Mouse (Mus musculus) heart, embryonic 10.5 days (tissue): ENCODE results near the gene E2f7. TPM values are rescaled to one million over a fixed set of nuclear protein-coding genes. Genes with fewer than 3 reads are reported as not detected.
"Not testable (repeated sequence)": the region's sequence is repeated elsewhere in the genome, so short reads cannot be mapped to it uniquely, and the experiment has no call there.

Source experiments
- DNase-seq: peaks from one replicate; pipeline ENCODE4 v3.0.0-alpha.2; 2017; ENCODE audit warnings: low spot score
- H3K27ac ChIP-seq: fragments of 300-500 bp; sonication (generic); 2 replicates; pipeline ENCODE4 v1.5.1; 2016; ENCODE audit warnings: mild to moderate bottlenecking
- H3K27me3 ChIP-seq: fragments of 300-500 bp; sonication (generic); 2 replicates; pipeline ENCODE4 v1.6.1; 2016; ENCODE audit warnings: mild to moderate bottlenecking; ENCODE audit not compliant: poor library complexity, insufficient read depth, severe bottlenecking
- H3K36me3 ChIP-seq: fragments of 300-500 bp; sonication (generic); 2 replicates; pipeline ENCODE4 v1.6.1; 2016; ENCODE audit warnings: mild to moderate bottlenecking, moderate library complexity
- H3K4me1 ChIP-seq: fragments of 300-500 bp; sonication (generic); 2 replicates; pipeline ENCODE4 v1.6.1; 2016; ENCODE audit warnings: mild to moderate bottlenecking
- H3K4me3 ChIP-seq: fragments of 300-500 bp; sonication (generic); 2 replicates; pipeline ENCODE4 v1.5.1; 2016; ENCODE audit warnings: mild to moderate bottlenecking, moderate library complexity
- H3K9me3 ChIP-seq: fragments of 300-500 bp; sonication (generic); 2 replicates; pipeline ENCODE4 v1.6.1; 2016; ENCODE audit warnings: mild to moderate bottlenecking, moderate library complexity
- WGBS: fragments of 180-500 bp; shearing (Covaris S2); methylation state at CpG from one replicate; pipeline ENCODE4 v1.1.7; 2016; 5-methylcytosine and 5-hydroxymethylcytosine counted together
- polyA plus RNA-seq: library from polyadenylated mRNA; unstranded; fragments of >200 nt; fragmentation: Nextera tagmentation; extraction: Ambion mirVana; gene quantifications from 2 replicates; pipeline ENCODE4 v1.2.1, GENCODE M21; 2016

The E2f7 gene
- polyA plus RNA-seq, 1 experiment from 2014 or later, result 32.4 TPM

GRCm38 (mm10) chr10:110749510-110750305 lies 4.5 kb downstream of the E2f7 start:
- H3K4me3 ChIP-seq, result no peak overlapping the region
- H3K4me1 ChIP-seq, result peaks cover 12% of the 10 kb centered on the region
- H3K27ac ChIP-seq, result no peak overlapping the region
- 92% methylated on average over 9 of the region's 9 CpGs for WGBS
- no peak for DNase-seq
- H3K27me3 ChIP-seq, result no peaks in the 10 kb centered on the region
- no peaks in the 10 kb centered on the region for H3K9me3 ChIP-seq
- H3K36me3 ChIP-seq, result peaks cover 69% of the 10 kb centered on the region

GRCm38 (mm10) chr10:110752849-110753248 lies 7.6 kb downstream of the E2f7 start:
- Histone ChIP-seq H3K9me3 (no peaks in the 10 kb centered on the region), H3K27me3 (no peaks in the 10 kb centered on the region), H3K27ac (no peak overlapping the region), H3K36me3 (peaks cover 95% of the 10 kb centered on the region), H3K4me3 (no peak overlapping the region), H3K4me1 (no peaks in the 10 kb centered on the region)
- 81% methylated on average over 3 of the region's 3 CpGs for WGBS
- DNase-seq, result no peak

- WGBS, result 97% methylated on average over 10 of the region's 10 CpGs
- Histone ChIP-seq H3K36me3 (peaks cover 90% of the 10 kb centered on the region), H3K9me3 (no peaks in the 10 kb centered on the region), H3K27me3 (no peaks in the 10 kb centered on the region), H3K4me3 (no peak overlapping the region), H3K27ac (no peak overlapping the region), H3K4me1 (no peaks in the 10 kb centered on the region)
- DNase-seq, result no peak
Observed at GRCm38 (mm10) chr10:110755556-110755955, 10.3 kb downstream of the E2f7 start.

GRCm38 (mm10) chr10:110756271-110756793 lies 11.1 kb downstream of the E2f7 start:
- no peaks in the 10 kb centered on the region for H3K9me3 ChIP-seq
- no peak for DNase-seq
- H3K27me3 ChIP-seq, result no peaks in the 10 kb centered on the region
- H3K36me3 ChIP-seq, result peaks cover 86% of the 10 kb centered on the region
- H3K4me1 ChIP-seq, result no peaks in the 10 kb centered on the region
- H3K4me3 ChIP-seq, result no peak overlapping the region
- WGBS, result 90% methylated on average over 7 of the region's 7 CpGs
- H3K27ac ChIP-seq, result no peak overlapping the region

- H3K9me3 ChIP-seq, H3K27ac ChIP-seq, H3K4me3 ChIP-seq, H3K4me1 ChIP-seq, DNase-seq, H3K27me3 ChIP-seq: not testable (repeated sequence)
- peaks cover 87% of the 10 kb centered on the region for H3K36me3 ChIP-seq
- WGBS, result 73% methylated on average over 7 of the region's 12 CpGs
Observed at GRCm38 (mm10) chr10:110760552-110760951, 15.3 kb downstream of the E2f7 start.

GRCm38 (mm10) chr10:110762134-110762884 lies 17.1 kb downstream of the E2f7 start:
- Histone ChIP-seq H3K4me1 (no peaks in the 10 kb centered on the region), H3K27me3 (no peaks in the 10 kb centered on the region), H3K9me3 (no peaks in the 10 kb centered on the region), H3K27ac (no peak overlapping the region), H3K4me3 (no peak overlapping the region), H3K36me3 (peaks cover 88% of the 10 kb centered on the region)
- no peak for DNase-seq
- WGBS, result 90% methylated on average over 16 of the region's 16 CpGs

- H3K4me3 ChIP-seq, result no peak overlapping the region
- no peak for DNase-seq
- H3K36me3 ChIP-seq, result peaks cover 91% of the 10 kb centered on the region
- no peak overlapping the region for H3K27ac ChIP-seq
- 92% methylated on average over 13 of the region's 13 CpGs for WGBS
- no peaks in the 10 kb centered on the region for H3K9me3 ChIP-seq
- no peaks in the 10 kb centered on the region for H3K4me1 ChIP-seq
- H3K27me3 ChIP-seq, result no peaks in the 10 kb centered on the region
Observed at GRCm38 (mm10) chr10:110763416-110763815, 18.2 kb downstream of the E2f7 start.

- Histone ChIP-seq H3K27ac (no peak overlapping the region), H3K4me3 (no peak overlapping the region), H3K27me3 (no peaks in the 10 kb centered on the region), H3K36me3 (peaks cover 93% of the 10 kb centered on the region), H3K4me1 (no peaks in the 10 kb centered on the region), H3K9me3 (no peaks in the 10 kb centered on the region)
- 95% methylated on average over 10 of the region's 10 CpGs for WGBS
- DNase-seq, result no peak
Observed at GRCm38 (mm10) chr10:110769538-110769937, 24.3 kb downstream of the E2f7 start.

GRCm38 (mm10) chr10:110773201-110773600 lies 28.0 kb downstream of the E2f7 start:
- peaks cover 90% of the 10 kb centered on the region for H3K36me3 ChIP-seq
- WGBS, result 86% methylated on average over 12 of the region's 12 CpGs

GRCm38 (mm10) chr10:110773878-110774277 lies 28.6 kb downstream of the E2f7 start:
- DNase-seq, result no peak
- Histone ChIP-seq H3K27ac (no peak overlapping the region), H3K27me3 (no peaks in the 10 kb centered on the region), H3K4me1 (no peaks in the 10 kb centered on the region), H3K9me3 (no peaks in the 10 kb centered on the region), H3K36me3 (peaks cover 90% of the 10 kb centered on the region), H3K4me3 (no peak overlapping the region)
- 95% methylated on average over 14 of the region's 14 CpGs for WGBS

More at GRCm38 (mm10) chr10:110773201-110773600, 28.0 kb downstream of the E2f7 start:
- Histone ChIP-seq H3K27me3 (no peaks in the 10 kb centered on the region), H3K9me3 (no peaks in the 10 kb centered on the region), H3K4me1 (no peaks in the 10 kb centered on the region), H3K4me3 (no peak overlapping the region), H3K27ac (no peak overlapping the region)
- no peak for DNase-seq

- 91% methylated on average over 14 of the region's 14 CpGs for WGBS
- H3K9me3 ChIP-seq, result no peaks in the 10 kb centered on the region
- no peak overlapping the region for H3K27ac ChIP-seq
Observed at GRCm38 (mm10) chr10:110781772-110782171, 36.5 kb downstream of the E2f7 start.

GRCm38 (mm10) chr10:110782655-110783054 lies 37.4 kb downstream of the E2f7 start:
- Histone ChIP-seq H3K27ac (no peak overlapping the region), H3K36me3 (peaks cover 76% of the 10 kb centered on the region), H3K4me3 (no peak overlapping the region), H3K27me3 (no peaks in the 10 kb centered on the region), H3K4me1 (0 out of 2 replicates have a peak, but pooled peaks cover under 1% of the 10 kb centered on the region), H3K9me3 (no peaks in the 10 kb centered on the region)
- DNase-seq, result no peak
- WGBS, result 79% methylated on average over 10 of the region's 10 CpGs

More at GRCm38 (mm10) chr10:110781772-110782171, 36.5 kb downstream of the E2f7 start:
- peaks cover 84% of the 10 kb centered on the region for H3K36me3 ChIP-seq
- no peak for DNase-seq
- H3K27me3 ChIP-seq, result no peaks in the 10 kb centered on the region
- H3K4me3 ChIP-seq, result no peak overlapping the region
- no peaks in the 10 kb centered on the region for H3K4me1 ChIP-seq
